Mouse (Mus musculus): ENCODE results near the gene Hs3st2.

DNA sequence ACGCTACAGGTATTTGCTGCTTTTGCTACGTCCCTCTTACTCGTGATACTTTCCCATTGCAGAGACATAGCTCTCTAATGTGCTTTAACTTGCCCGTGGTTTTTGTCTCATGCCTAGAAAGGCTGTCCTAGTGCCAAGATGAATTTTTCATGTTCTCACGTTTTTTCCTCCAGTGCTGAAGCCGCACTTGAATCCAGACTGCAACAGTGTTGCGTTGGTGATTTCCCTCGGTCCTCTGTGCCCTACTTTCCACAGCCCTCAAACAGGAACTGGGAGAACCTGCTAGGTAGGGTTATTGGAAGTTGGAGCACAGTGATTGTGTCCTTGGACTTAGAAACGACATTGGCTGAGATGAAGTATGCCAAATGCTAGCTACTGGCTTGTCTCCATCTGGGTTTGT, 97.7 kb downstream of the Hs3st2 start:
- no peak for TF ChIP-seq CTCF (IDR thresholded peaks at IDR 0.05; ENCODE audit: extremely low read depth, insufficient read depth, low read length)
- no peak for TF ChIP-seq POLR2A (IDR thresholded peaks at IDR 0.05; ENCODE audit: extremely low read depth, insufficient read depth, low read length)
